Mouse (Mus musculus): ENCODE results near the gene Hspa1l. TPM values are rescaled to one million over a fixed set of nuclear protein-coding genes. Genes with fewer than 3 reads are reported as not detected.
A peak's percentile ranks its signal among the peaks of the same experiment; 100 is the strongest.

Hspa1l gene
- polyA plus RNA-seq, 2 experiments: 0.02 to 0.25 TPM

DNA sequence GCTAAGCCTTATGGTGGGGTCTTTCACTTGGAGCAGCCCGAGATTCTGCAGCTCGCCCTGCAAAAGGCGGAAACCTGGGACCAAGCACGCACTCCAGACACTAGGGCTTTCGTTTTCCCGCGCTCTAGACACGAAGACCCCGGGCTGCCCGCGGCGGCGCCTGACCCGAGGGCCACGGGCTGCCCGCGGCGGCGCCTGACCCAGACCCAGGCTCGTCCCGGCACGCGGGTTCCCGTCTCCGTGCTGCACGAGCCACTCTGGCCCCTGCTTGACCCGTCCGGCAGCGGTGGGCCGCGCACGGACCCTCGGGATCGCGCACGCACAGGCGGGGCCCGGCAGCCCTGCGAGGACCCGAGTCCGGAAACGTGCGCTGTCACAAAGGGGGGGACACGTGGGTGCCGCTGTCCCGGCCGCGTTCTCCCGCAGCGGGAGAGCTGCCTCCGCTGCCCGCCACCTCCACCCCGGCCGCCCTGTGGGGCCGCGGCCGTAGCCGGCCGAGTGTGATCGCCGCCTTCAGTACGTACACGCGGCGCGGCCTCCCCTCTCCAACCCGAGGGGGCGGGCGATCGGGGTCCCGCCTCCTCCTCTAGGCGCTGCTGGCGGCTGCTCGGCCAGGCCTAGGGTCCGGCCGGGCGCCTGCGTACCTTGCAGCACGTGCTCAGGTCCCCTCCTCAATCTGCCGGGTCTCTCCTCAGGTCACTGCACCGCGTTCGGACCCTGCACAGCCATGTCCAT lies 28.4 kb downstream of the Hspa1l start, which contains the start of gene Vars:
TSS of gene Vars (plus strand) at position 271 of the 735 bp plus-strand sequence.
- Histone ChIP-seq H3K36me3 (replicated peaks; ENCODE audit: control insufficient read depth, insufficient read depth, low read depth) (peaks cover 44% of the 10 kb centered on the region), H3K9me3 (ENCODE audit: control insufficient read depth, low read length) (no peaks in the 10 kb centered on the region), H3K4me2 (ENCODE audit: low read depth) (peak within 1 kb of the TSS; percentile 88), H3K27ac (peak within 1 kb of the TSS; percentile 93), H3K9ac (replicated peaks) (peak within 1 kb of the TSS; percentile 93), H3K4me3 (ENCODE audit: insufficient read depth in 1 of 2, low read depth in 2 of 2, low read length in 2 of 2) (peak within 1 kb of the TSS; percentile 89 to 95), H3K4me1 (replicated peaks; ENCODE audit: control insufficient read depth in 2 of 2, insufficient read depth in 2 of 2, low read length in 1 of 2) (peaks cover 35 to 47% of the 10 kb centered on the region in 2 experiments), H3K27me3 (ENCODE audit: control insufficient read depth, insufficient read depth, low read length) (no peaks in the 10 kb centered on the region)
- ATAC-seq (ENCODE audit: insufficient read depth): peak; percentile 87
- WGBS (ENCODE audit: insufficient replicate concordance): under 1% methylated on average over 77 of the region's 83 CpGs
- TF ChIP-seq CTCF (IDR thresholded peaks at IDR 0.05; ENCODE audit: low read depth) (no peak), EP300 (IDR thresholded peaks at IDR 0.05; ENCODE audit: low read depth) (peak; percentile 37)
- DNase-seq (ENCODE audit: low read depth in 3 of 3, low spot score in 3 of 3): peak; percentile 73 to 81 (median 77)

DNA sequence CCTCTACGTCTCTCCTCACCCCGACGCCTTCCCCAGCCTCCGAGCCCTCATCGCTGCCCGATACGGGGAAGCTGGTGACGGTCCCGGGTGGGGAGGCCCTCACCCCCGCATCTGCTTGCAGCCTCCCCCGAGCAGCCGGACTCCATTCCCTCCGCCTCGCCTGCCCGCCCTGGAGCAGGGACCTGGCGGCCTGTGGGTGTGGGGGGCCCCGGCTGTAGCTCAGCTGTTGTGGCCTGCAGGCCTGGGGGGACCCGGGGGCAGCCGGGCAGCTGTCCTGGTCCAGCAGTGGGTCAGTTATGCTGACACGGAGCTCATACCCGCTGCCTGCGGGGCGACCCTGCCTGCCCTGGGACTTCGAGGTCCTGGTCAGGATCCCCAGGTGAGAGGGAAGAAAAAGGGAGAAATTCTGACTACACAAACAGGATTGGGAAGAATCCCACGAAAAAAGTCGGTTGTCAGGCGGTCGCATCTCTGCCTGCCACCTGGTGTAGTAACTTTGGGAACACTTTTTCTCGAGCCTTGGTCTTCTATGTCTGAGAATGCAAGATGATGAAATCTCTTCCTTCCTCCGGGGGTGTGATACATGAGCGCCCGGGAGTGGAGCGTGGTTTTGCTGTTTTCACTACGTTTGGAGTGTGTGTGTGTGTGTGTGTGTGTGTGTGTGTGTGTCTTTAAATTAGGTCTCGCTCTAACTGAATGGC lies 29.1 kb downstream of the Hspa1l start:
- ATAC-seq (ENCODE audit: insufficient read depth): peak; percentile 7; the same call in 1 of the 2 replicates

DNA sequence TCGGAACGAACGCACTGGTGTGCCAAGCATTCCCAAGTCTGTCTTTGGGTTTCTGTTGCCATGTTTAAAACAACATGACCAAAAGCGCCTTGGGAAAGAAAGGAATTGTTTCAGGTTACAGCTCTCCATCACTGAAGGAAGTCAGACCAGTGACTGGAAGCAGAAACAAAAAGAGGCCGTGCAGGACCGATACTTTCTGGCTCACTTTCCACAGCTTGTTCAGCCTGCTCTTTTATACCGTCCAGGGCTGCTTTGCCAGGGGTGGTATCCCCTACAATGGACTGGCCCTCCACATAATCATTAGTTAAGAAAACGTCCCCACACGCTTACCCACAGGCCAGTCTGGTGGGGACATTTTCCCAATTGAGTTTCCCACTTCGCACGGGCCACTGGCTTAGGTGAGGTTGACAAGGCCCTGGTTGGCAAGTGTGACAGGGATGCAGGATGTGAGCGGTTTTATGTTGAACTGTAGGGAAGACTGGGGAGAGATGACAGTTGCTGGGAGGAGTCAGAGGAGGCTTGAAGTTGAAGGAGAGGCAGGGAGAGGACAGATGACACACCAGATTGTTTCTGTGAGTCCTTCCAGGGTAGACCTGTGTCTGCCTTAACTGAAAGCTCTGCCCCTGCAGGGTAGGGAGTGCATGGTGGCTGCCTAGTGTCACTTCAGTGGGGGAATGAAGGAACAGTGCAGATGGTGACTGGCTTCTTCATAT lies 29.8 kb downstream of the Hspa1l start:
- Histone ChIP-seq H3K9ac (replicated peaks) (peak overlapping the region; percentile 81), H3K9me3 (ENCODE audit: control insufficient read depth, low read length) (no peaks in the 10 kb centered on the region), H3K4me3 (ENCODE audit: insufficient read depth in 1 of 2, low read depth in 2 of 2, low read length in 2 of 2) (peak overlapping the region; percentile 73 to 89), H3K27me3 (ENCODE audit: control insufficient read depth, insufficient read depth, low read length) (no peaks in the 10 kb centered on the region), H3K36me3 (replicated peaks; ENCODE audit: control insufficient read depth, insufficient read depth, low read depth) (peaks cover 45% of the 10 kb centered on the region), H3K27ac (peak overlapping the region; percentile 87), H3K4me2 (ENCODE audit: low read depth) (peak overlapping the region; percentile 88), H3K4me1 (replicated peaks; ENCODE audit: control insufficient read depth in 2 of 2, insufficient read depth in 2 of 2, low read length in 1 of 2) (peaks cover 29 to 40% of the 10 kb centered on the region in 2 experiments)
- DNase-seq (ENCODE audit: low read depth in 3 of 3, low spot score in 3 of 3): peak in 2 of 3 experiments; percentile 49 to 70
- TF ChIP-seq EP300 (IDR thresholded peaks at IDR 0.05; ENCODE audit: low read depth) (no peak; the same call in 1 of the 2 replicates), CTCF (IDR thresholded peaks at IDR 0.05; ENCODE audit: low read depth) (peak; percentile 23; the same call in 1 of the 2 replicates)
- ATAC-seq (ENCODE audit: insufficient read depth): peak; percentile 16
- 3% methylated on average over 12 of the region's 12 CpGs for WGBS (ENCODE audit: insufficient replicate concordance)

More for the DNA sequence above, 29.1 kb downstream of the Hspa1l start:
- Histone ChIP-seq H3K4me2 (ENCODE audit: low read depth) (peak overlapping the region; percentile 88), H3K36me3 (replicated peaks; ENCODE audit: control insufficient read depth, insufficient read depth, low read depth) (peaks cover 46% of the 10 kb centered on the region), H3K9me3 (ENCODE audit: control insufficient read depth, low read length) (no peaks in the 10 kb centered on the region), H3K27ac (peak overlapping the region; percentile 87), H3K4me3 (ENCODE audit: insufficient read depth in 1 of 2, low read depth in 2 of 2, low read length in 2 of 2) (peak overlapping the region; percentile 73 to 89), H3K27me3 (ENCODE audit: control insufficient read depth, insufficient read depth, low read length) (no peaks in the 10 kb centered on the region), H3K4me1 (replicated peaks; ENCODE audit: control insufficient read depth in 2 of 2, insufficient read depth in 2 of 2, low read length in 1 of 2) (peaks cover 32 to 45% of the 10 kb centered on the region in 2 experiments), H3K9ac (replicated peaks) (peak overlapping the region; percentile 81)
- WGBS (ENCODE audit: insufficient replicate concordance): under 1% methylated on average over 35 of the region's 35 CpGs
- TF ChIP-seq CTCF (IDR thresholded peaks at IDR 0.05; ENCODE audit: low read depth) (no peak), EP300 (IDR thresholded peaks at IDR 0.05; ENCODE audit: low read depth) (no peak)
- no peak for DNase-seq (ENCODE audit: low read depth in 3 of 3, low spot score in 3 of 3)

DNA sequence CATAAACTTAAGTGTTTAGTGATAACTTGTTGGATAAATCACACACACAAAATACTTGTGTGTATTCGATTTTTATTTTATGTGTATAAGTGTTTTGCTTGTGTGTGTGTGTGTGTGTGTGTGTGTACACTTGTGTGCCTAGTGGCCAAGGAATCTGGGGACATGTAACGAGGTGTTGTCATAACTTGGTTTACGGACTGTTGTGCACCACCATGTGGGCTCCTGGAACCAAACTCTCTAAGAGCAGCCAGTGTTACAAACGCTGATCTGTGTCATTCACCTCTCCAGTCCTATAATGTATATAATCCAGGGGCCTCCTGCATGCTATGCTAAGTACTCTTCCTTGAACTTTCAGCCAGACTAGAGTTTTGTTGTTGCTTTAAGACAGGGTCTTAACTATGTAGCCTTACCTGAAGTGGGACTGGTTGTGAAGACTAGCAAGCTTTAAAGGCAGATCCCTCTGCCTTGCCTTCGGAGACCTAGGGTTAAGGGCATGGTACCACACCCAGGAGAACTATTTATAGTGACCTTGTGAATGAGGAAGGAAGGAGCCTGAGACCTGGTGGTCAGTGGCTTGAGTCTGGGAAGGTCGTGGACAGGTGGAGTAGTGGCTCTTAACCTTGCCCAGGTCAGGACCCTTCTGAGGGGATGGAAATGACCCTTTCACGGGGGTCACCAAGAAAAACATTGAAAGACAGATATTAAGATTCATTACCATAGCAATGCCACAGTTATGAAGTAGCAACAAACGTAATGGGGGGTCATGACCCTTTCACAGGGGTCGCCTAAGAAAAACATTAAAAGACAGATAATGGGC lies 30.7 kb downstream of the Hspa1l start:
- TF ChIP-seq EP300 (IDR thresholded peaks at IDR 0.05; ENCODE audit: low read depth) (no peak), CTCF (IDR thresholded peaks at IDR 0.05; ENCODE audit: low read depth) (no peak)
- peak overlapping the region; percentile 87 for H3K27ac ChIP-seq
- WGBS (ENCODE audit: insufficient replicate concordance): 33% methylated on average over 9 of the region's 9 CpGs

More for the DNA sequence above, 30.7 kb downstream of the Hspa1l start:
- no peak for ATAC-seq (ENCODE audit: insufficient read depth)
- Histone ChIP-seq H3K27me3 (ENCODE audit: control insufficient read depth, insufficient read depth, low read length) (no peaks in the 10 kb centered on the region), H3K9ac (replicated peaks) (peak overlapping the region; percentile 81), H3K4me3 (ENCODE audit: insufficient read depth in 1 of 2, low read depth in 2 of 2, low read length in 2 of 2) (peak overlapping the region; percentile 73 to 89), H3K4me2 (ENCODE audit: low read depth) (peak overlapping the region; percentile 88), H3K36me3 (replicated peaks; ENCODE audit: control insufficient read depth, insufficient read depth, low read depth) (peaks cover 43% of the 10 kb centered on the region), H3K9me3 (ENCODE audit: control insufficient read depth, low read length) (no peaks in the 10 kb centered on the region), H3K4me1 (replicated peaks; ENCODE audit: control insufficient read depth in 2 of 2, insufficient read depth in 2 of 2, low read length in 1 of 2) (peaks cover 22 to 32% of the 10 kb centered on the region in 2 experiments)
- no peak for DNase-seq (ENCODE audit: low read depth in 3 of 3, low spot score in 3 of 3)
